ENCODE assay signal across 8 mouse cellular contexts in the genomic region with DNA sequence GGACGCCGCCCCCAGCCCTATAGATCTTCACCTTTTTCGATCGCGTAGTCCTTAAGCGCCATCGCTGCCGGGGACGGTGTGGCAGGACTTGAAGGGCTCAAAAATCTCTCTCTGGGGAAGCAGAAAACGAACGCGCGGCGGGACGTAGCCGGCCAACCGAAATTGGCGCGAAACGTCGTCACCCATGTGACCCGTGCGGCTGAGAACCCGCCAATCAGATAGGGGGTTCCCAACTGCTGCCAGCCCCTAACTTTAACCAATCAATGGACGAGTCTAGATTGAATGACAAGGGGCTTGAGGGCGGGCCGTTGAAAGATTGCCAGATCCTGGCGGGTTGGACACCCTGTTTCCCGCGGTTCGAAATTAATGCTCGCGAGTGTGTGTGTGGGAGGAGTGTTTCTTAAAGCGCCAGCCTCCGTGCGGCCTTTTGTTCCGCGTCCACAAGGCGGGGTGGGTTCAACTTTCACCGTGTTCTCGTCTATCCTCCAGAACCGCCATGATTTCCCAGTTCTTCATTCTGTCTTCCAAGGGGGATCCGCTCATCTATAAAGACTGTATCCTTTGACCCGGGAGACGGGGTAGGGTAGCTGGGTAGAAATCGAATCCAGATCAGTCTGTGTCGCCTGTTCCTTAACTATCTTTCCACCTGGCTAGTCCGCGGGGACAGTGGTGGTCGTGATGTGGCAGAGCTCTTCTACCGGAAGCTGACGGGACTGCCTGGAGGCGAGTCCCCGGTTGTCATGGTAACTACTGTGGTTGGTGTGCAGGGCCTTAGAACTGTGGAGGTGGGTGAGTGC. TPM values are rescaled to one million over a fixed set of nuclear protein-coding genes. Genes with fewer than 3 reads are reported as not detected.
A peak's percentile ranks its signal among the peaks of the same experiment; 100 is the strongest.
DNase-seq lines count a peak whose midpoint lies in the region; ATAC-seq and TF ChIP-seq lines count a peak whose summit lies in the region.

Gene Ap4m1 (plus strand): TSS at position 308 of the 797 bp plus-strand sequence.
Gene Mcm7 (minus strand): TSS at position 728 of the 797 bp plus-strand sequence.

- H3K36me3 ChIP-seq in forebrain, embryonic 10.5 days (replicated peaks): peaks cover 74% of the 10 kb centered on the region
- H3K36me3 ChIP-seq in heart, embryonic 15.5 days: peaks cover 55% of the 10 kb centered on the region
- peaks cover 45% of the 10 kb centered on the region for H3K36me3 ChIP-seq in liver, embryonic 14.5 days (replicated peaks; ENCODE audit: control insufficient read depth, insufficient read depth, low read depth)
- H3K36me3 ChIP-seq in neural tube, embryonic 11.5 days (ENCODE audit: control insufficient read depth, insufficient read depth, low read length): peaks cover 11% of the 10 kb centered on the region
- H3K36me3 ChIP-seq in stomach, postnatal 0 days (ENCODE audit: control insufficient read depth, insufficient read depth, low read length): peaks cover 18% of the 10 kb centered on the region

- H3K4me3 ChIP-seq in forebrain, embryonic 10.5 days: peak within 1 kb of the TSS; percentile 85
- H3K4me3 ChIP-seq in heart, embryonic 15.5 days: peak within 1 kb of the TSS; percentile 66
- H3K4me3 ChIP-seq in liver, embryonic 14.5 days (ENCODE audit: insufficient read depth in 1 of 2, low read depth in 2 of 2, low read length in 2 of 2): peak within 1 kb of the TSS; percentile 88 to 90
- peak within 1 kb of the TSS; percentile 82 for H3K4me3 ChIP-seq in neural tube, embryonic 11.5 days (ENCODE audit: low read depth, low read length)
- peak within 1 kb of the TSS; percentile 65 for H3K4me3 ChIP-seq in stomach, postnatal 0 days (ENCODE audit: low read depth, low read length)

- peak; percentile 35 for TF ChIP-seq CTCF in liver, embryonic 14.5 days (IDR thresholded peaks at IDR 0.05; ENCODE audit: low read depth)
- TF ChIP-seq CTCF in stomach, postnatal 0 days (IDR thresholded peaks at IDR 0.05; ENCODE audit: low read depth): peak; percentile 55

- H3K4me1 ChIP-seq in forebrain, embryonic 10.5 days: peaks cover 36% of the 10 kb centered on the region
- peaks cover 18% of the 10 kb centered on the region for H3K4me1 ChIP-seq in heart, embryonic 15.5 days (replicated peaks)
- peaks cover 15 to 16% of the 10 kb centered on the region in 2 experiments for H3K4me1 ChIP-seq in liver, embryonic 14.5 days (replicated peaks; ENCODE audit: control insufficient read depth in 2 of 2, insufficient read depth in 2 of 2, low read length in 1 of 2)
- peaks cover 12% of the 10 kb centered on the region for H3K4me1 ChIP-seq in neural tube, embryonic 11.5 days (ENCODE audit: control insufficient read depth, insufficient read depth, low read length)
- no peaks in the 10 kb centered on the region for H3K4me1 ChIP-seq in stomach, postnatal 0 days (replicated peaks; ENCODE audit: control insufficient read depth, insufficient read depth)

- H3K27me3 ChIP-seq in forebrain, embryonic 10.5 days (ENCODE audit: poor library complexity, severe bottlenecking): no peaks in the 10 kb centered on the region
- no peaks in the 10 kb centered on the region for H3K27me3 ChIP-seq in heart, embryonic 15.5 days
- H3K27me3 ChIP-seq in liver, embryonic 14.5 days (ENCODE audit: control insufficient read depth, insufficient read depth, low read length): no peaks in the 10 kb centered on the region
- no peaks in the 10 kb centered on the region for H3K27me3 ChIP-seq in neural tube, embryonic 11.5 days (ENCODE audit: control insufficient read depth, insufficient read depth, low read length)
- no peaks in the 10 kb centered on the region for H3K27me3 ChIP-seq in stomach, postnatal 0 days (ENCODE audit: control insufficient read depth, insufficient read depth, low read length)

- H3K9ac ChIP-seq in heart, embryonic 15.5 days: peak within 1 kb of the TSS; percentile 65
- peak within 1 kb of the TSS; percentile 96 for H3K9ac ChIP-seq in liver, embryonic 14.5 days (replicated peaks)
- H3K9ac ChIP-seq in neural tube, embryonic 11.5 days (ENCODE audit: low read length): peak within 1 kb of the TSS; percentile 90
- peak within 1 kb of the TSS; percentile 73 for H3K9ac ChIP-seq in stomach, postnatal 0 days (ENCODE audit: low read length)

- peak; percentile 44 for TF ChIP-seq EP300 in liver, embryonic 14.5 days (IDR thresholded peaks at IDR 0.05; ENCODE audit: low read depth)
- TF ChIP-seq EP300 in stomach, postnatal 0 days (optimal IDR thresholded peaks at IDR 0.05): no peak

- ATAC-seq in heart, embryonic 15.5 days (replicated peaks; ENCODE audit: insufficient number of reproducible peaks, insufficient read depth, low FRiP score, low read depth): peak; percentile 92
- ATAC-seq in liver, embryonic 14.5 days (ENCODE audit: insufficient read depth): peak; percentile 86
- ATAC-seq in neural tube, embryonic 11.5 days (ENCODE audit: insufficient read depth, low FRiP score, low TSS enrichment): peak; percentile 93
- ATAC-seq in stomach, postnatal 0 days (ENCODE audit: low FRiP score, low TSS enrichment): peak; percentile 91

- H3K4me2 ChIP-seq in heart, embryonic 15.5 days: peak within 1 kb of the TSS; percentile 88
- H3K4me2 ChIP-seq in liver, embryonic 14.5 days (ENCODE audit: low read depth): peak within 1 kb of the TSS; percentile 82
- peak within 1 kb of the TSS; percentile 88 for H3K4me2 ChIP-seq in neural tube, embryonic 11.5 days (ENCODE audit: low read depth)
- peak within 1 kb of the TSS; percentile 97 for H3K4me2 ChIP-seq in stomach, postnatal 0 days (replicated peaks; ENCODE audit: low read depth)

- DNase-seq in CD8-positive naive resting alpha-beta T cell, adult 2 months (ENCODE audit: low read depth in 2 of 2, low spot score in 2 of 2): peak; percentile 86 to 90
- DNase-seq in c-Kit-positive CD71-negative TER-119-negative erythroid progenitor cells, embryonic 14.5 days (ENCODE audit: low read depth): peak; percentile 96
- DNase-seq in forebrain, embryonic 10.5 days (ENCODE audit: extremely low spot score, low spot score): peak; percentile 93
- DNase-seq in kidney, postnatal 25 days: peak; percentile 99
- peak; percentile 97 to 98 (median 97) for DNase-seq in liver, embryonic 14.5 days (ENCODE audit: low read depth in 3 of 3, low spot score in 3 of 3)
- peak; percentile 92 for DNase-seq in neural tube, embryonic 11.5 days (ENCODE audit: low spot score)
- DNase-seq in stomach, postnatal 0 days (ENCODE audit: low spot score): peak; percentile 98

- under 1% methylated on average over 54 of the region's 54 CpGs for WGBS in forebrain, embryonic 10.5 days
- under 1% methylated on average over 54 of the region's 54 CpGs for WGBS in heart, embryonic 15.5 days
- 1% methylated on average over 54 of the region's 54 CpGs for WGBS in liver, embryonic 14.5 days (ENCODE audit: insufficient replicate concordance)
- under 1% methylated on average over 54 of the region's 54 CpGs for WGBS in neural tube, embryonic 11.5 days
- under 1% methylated on average over 54 of the region's 54 CpGs for WGBS in stomach, postnatal 0 days

- peak within 1 kb of the TSS; percentile 98 for H3K27ac ChIP-seq in forebrain, embryonic 10.5 days
- peak within 1 kb of the TSS; percentile 92 for H3K27ac ChIP-seq in heart, embryonic 15.5 days
- H3K27ac ChIP-seq in liver, embryonic 14.5 days: peak within 1 kb of the TSS; percentile 92
- H3K27ac ChIP-seq in neural tube, embryonic 11.5 days (ENCODE audit: low read depth, low read length): peak within 1 kb of the TSS; percentile 93
- H3K27ac ChIP-seq in stomach, postnatal 0 days (replicated peaks): peak within 1 kb of the TSS; percentile 91

- H3K9me3 ChIP-seq in forebrain, embryonic 10.5 days: no peaks in the 10 kb centered on the region
- H3K9me3 ChIP-seq in heart, embryonic 15.5 days (replicated peaks): no peaks in the 10 kb centered on the region
- no peaks in the 10 kb centered on the region for H3K9me3 ChIP-seq in liver, embryonic 14.5 days (ENCODE audit: control insufficient read depth, low read length)
- H3K9me3 ChIP-seq in neural tube, embryonic 11.5 days (ENCODE audit: control insufficient read depth, low read length): no peaks in the 10 kb centered on the region
- H3K9me3 ChIP-seq in stomach, postnatal 0 days (ENCODE audit: control insufficient read depth, low read length): no peaks in the 10 kb centered on the region

RNA-seq across cellular contexts. Expression of gene Ap4m1, which starts in this region (rescaled TPM):
- polyA plus RNA-seq in forebrain, embryonic 10.5 days (2016; fragmentation: Nextera tagmentation; extraction: Ambion mirVana): 32.7 TPM in 2 replicates
- polyA plus RNA-seq in heart, embryonic 15.5 days (2015; fragmentation: Nextera tagmentation; extraction: Ambion mirVana): 10.4 and 13.9 TPM in 2 replicates
- polyA plus RNA-seq in liver, embryonic 14.5 days (2012; rRNA removed): 10.3 and 10.8 TPM in 2 replicates
- polyA plus RNA-seq in liver, embryonic 14.5 days (2014; fragmentation: Nextera tagmentation; extraction: Ambion mirVana): 3.9 and 4.6 TPM in 2 replicates
- 15.7 and 17.2 TPM in 2 replicates for polyA plus RNA-seq in neural tube, embryonic 11.5 days (2014; fragmentation: Nextera tagmentation; extraction: Ambion mirVana)
- 9.3 and 9.9 TPM in 2 replicates for polyA plus RNA-seq in stomach, postnatal 0 days (2015; fragmentation: Nextera tagmentation; extraction: Ambion mirVana)

RNA-seq across cellular contexts. Expression of gene Mcm7, which starts in this region (rescaled TPM):
- polyA plus RNA-seq in forebrain, embryonic 10.5 days (2016; fragmentation: Nextera tagmentation; extraction: Ambion mirVana): 444 and 449 TPM in 2 replicates
- polyA plus RNA-seq in heart, embryonic 15.5 days (2015; fragmentation: Nextera tagmentation; extraction: Ambion mirVana): 91.8 and 123 TPM in 2 replicates
- polyA plus RNA-seq in liver, embryonic 14.5 days (2012; rRNA removed): 96.1 and 116 TPM in 2 replicates
- 182 and 200 TPM in 2 replicates for polyA plus RNA-seq in liver, embryonic 14.5 days (2014; fragmentation: Nextera tagmentation; extraction: Ambion mirVana)
- polyA plus RNA-seq in neural tube, embryonic 11.5 days (2014; fragmentation: Nextera tagmentation; extraction: Ambion mirVana): 272 and 282 TPM in 2 replicates
- 43.6 and 45.5 TPM in 2 replicates for polyA plus RNA-seq in stomach, postnatal 0 days (2015; fragmentation: Nextera tagmentation; extraction: Ambion mirVana)

Comparison
In these comparisons a context has a peak if more than half of its experiments do, and no peak if none do; other contexts are left out.
1. Peak in every context shown above with its lines: DNase-seq, ATAC-seq, H3K4me3 ChIP-seq and H3K27ac ChIP-seq.